Mouse (Mus musculus) midbrain, postnatal 0 days (tissue): ENCODE measurements at regions not wholly inside any gene's neighbourhood (a gene's known extent, or its start where the extent isn't known, plus 50 kb on each side); places are given as distances from the start of the nearest gene placed in this dataset.

Experiments
- ATAC-seq: fragments of 200-750 bp; cut with Nextera tagmentation; 2 replicates; pipeline ENCODE4 v1.8.0; 2017; ENCODE audit warnings: moderate number of reproducible peaks, mild to moderate bottlenecking, moderate TSS enrichment, moderate library complexity; ENCODE audit not compliant: low FRiP score
- DNase-seq: peaks from one replicate; pipeline ENCODE4 v3.0.0-alpha.2; 2015; ENCODE audit warnings: low spot score
- H3K27ac ChIP-seq: fragments of 300-500 bp; sonication (generic); 2 replicates; pipeline ENCODE4 v1.5.1; 2014; ENCODE audit warnings: low read depth, mild to moderate bottlenecking, low read length, mixed read lengths
- H3K27me3 ChIP-seq: fragments of 300-500 bp; sonication (generic); 2 replicates; pipeline ENCODE4 v1.6.1; 2014; ENCODE audit warnings: low read length, control low read depth, mixed read lengths; ENCODE audit not compliant: insufficient read depth
- H3K36me3 ChIP-seq: fragments of 300-500 bp; sonication (generic); 2 replicates; pipeline ENCODE4 v1.6.1; 2014; ENCODE audit warnings: low read length, control low read depth, mixed read lengths; ENCODE audit not compliant: insufficient read depth
- H3K4me1 ChIP-seq: fragments of 300-500 bp; sonication (generic); 2 replicates; pipeline ENCODE4 v1.6.1; 2014; ENCODE audit warnings: mild to moderate bottlenecking, control low read depth, antibody characterized with exemption, low read length, mixed read lengths; ENCODE audit not compliant: insufficient read depth
- H3K4me2 ChIP-seq: fragments of 300-500 bp; sonication (generic); 2 replicates; pipeline ENCODE4 v1.6.1; 2014; ENCODE audit warnings: low read depth, mild to moderate bottlenecking, low read length, mixed read lengths; ENCODE audit not compliant: poor library complexity, severe bottlenecking
- H3K4me3 ChIP-seq: fragments of 300-500 bp; sonication (generic); 2 replicates; pipeline ENCODE4 v1.5.1; 2014; ENCODE audit warnings: low read depth, mild to moderate bottlenecking, low read length, moderate library complexity
- H3K9ac ChIP-seq: fragments of 300-500 bp; sonication (generic); replicated peaks from 2 replicates; pipeline ENCODE4 v1.6.1; 2014; ENCODE audit warnings: mild to moderate bottlenecking, low read length, moderate library complexity, mixed read lengths; ENCODE audit not compliant: poor library complexity, severe bottlenecking
- H3K9me3 ChIP-seq: fragments of 300-500 bp; sonication (generic); 2 replicates; pipeline ENCODE4 v1.6.1; 2016; ENCODE audit warnings: low read length, control low read depth
- CTCF ChIP-seq: IDR thresholded peaks from 2 replicates; pipeline ENCODE4 v1.5.1; 2016; ENCODE audit warnings: antibody characterized with exemption, mild to moderate bottlenecking
- WGBS: fragments of 180-500 bp; shearing (Covaris S2); extraction: QIAGEN DNeasy Blood & Tissue Kit; methylation state at CpG from one replicate; pipeline ENCODE4 v1.1.7; 2014; 5-methylcytosine and 5-hydroxymethylcytosine counted together

- no peak for DNase-seq
- Histone ChIP-seq H3K9ac (no peak overlapping the region), H3K4me2 (no peak overlapping the region), H3K9me3 (no peaks in the 10 kb centered on the region), H3K27ac (no peak overlapping the region), H3K36me3 (no peaks in the 10 kb centered on the region), H3K4me1 (no peaks in the 10 kb centered on the region), H3K27me3 (no peaks in the 10 kb centered on the region), H3K4me3 (no peak overlapping the region)
- WGBS, result 85% methylated on average over 7 of the region's 7 CpGs
- no peak for ATAC-seq
- no peak for TF ChIP-seq CTCF
Observed at GRCm38 (mm10) chr13:99573021-99573420, 56.7 kb upstream of the Map1b start.

- Histone ChIP-seq H3K27me3 (no peaks in the 10 kb centered on the region), H3K4me1 (no peaks in the 10 kb centered on the region), H3K27ac (no peak overlapping the region), H3K4me3 (no peak overlapping the region), H3K9me3 (no peaks in the 10 kb centered on the region), H3K4me2 (no peak overlapping the region), H3K9ac (no peak overlapping the region), H3K36me3 (no peaks in the 10 kb centered on the region)
- TF ChIP-seq CTCF, result no peak
- no peak for DNase-seq
- ATAC-seq, result no peak
- 83% methylated on average over 5 of the region's 5 CpGs for WGBS
Observed at GRCm38 (mm10) chr13:99572381-99572780, 56.0 kb upstream of the Map1b start.
